Mouse (Mus musculus): ENCODE measurements around the gene Gm4513. TPM values are rescaled to one million over a fixed set of nuclear protein-coding genes. Genes with fewer than 3 reads are reported as not detected.
"Not testable (repeated sequence)": the region's sequence is repeated elsewhere in the genome, so short reads cannot be mapped to it uniquely, and the experiment has no call there.

Gene Gm4513
- total RNA-seq (2021) = not detected

GRCm38 (mm10) chr7:20598921-20599320, at the start of gene Gm4513:
Gene Gm4513 (minus strand): TSS chr7:20599021.
- intact Hi-C loops (cut with DNase I) = not testable (repeated sequence)

GRCm38 (mm10) chr7:20576141-20576540, 22.7 kb downstream of the Gm4513 start, which contains the start of gene Gm4141:
Gene Gm4141 (minus strand): TSS chr7:20576241.
- intact Hi-C loops (cut with DNase I) = not testable (repeated sequence)

More at GRCm38 (mm10) chr7:20598921-20599320, at the start of gene Gm4513:
- DNase-seq = not testable (repeated sequence)

GRCm38 (mm10) chr7:20545657-20546056, 53.2 kb downstream of the Gm4513 start, which contains the start of gene Gm5726:
Gene Gm5726 (minus strand): TSS chr7:20545757.
- intact Hi-C loops (cut with DNase I); DNase-seq: not testable (repeated sequence)

More at GRCm38 (mm10) chr7:20576141-20576540, 22.7 kb downstream of the Gm4513 start, which contains the start of gene Gm4141:
- not testable (repeated sequence) for DNase-seq

Other genes starting within 250 kb of the Gm4513 start
- gene Gm5728, start 223.6 kb downstream of the Gm4513 start, total RNA-seq (2021) = not detected
- not detected for gene Vmn1r100, start 181.1 kb downstream of the Gm4513 start, total RNA-seq (2021)
- gene Vmn1r101, start 156.4 kb downstream of the Gm4513 start, total RNA-seq (2021) = not detected
- gene Gm10670, start 124.1 kb downstream of the Gm4513 start, total RNA-seq (2021) = not detected
- not detected for gene Vmn1r103, start 88.5 kb downstream of the Gm4513 start, total RNA-seq (2021)
- gene Vmn1r104, start 65.2 kb downstream of the Gm4513 start, total RNA-seq (2021) = not detected
- gene Gm5726, start 53.3 kb downstream of the Gm4513 start, total RNA-seq (2021) = not detected
- gene Gm4141, start 22.8 kb downstream of the Gm4513 start, total RNA-seq (2021) = not detected
- not detected for gene Vmn1r107, start 69.9 kb upstream of the Gm4513 start, total RNA-seq (2021)
- not detected for gene Vmn1r111, start 104.2 kb upstream of the Gm4513 start, total RNA-seq (2021)
- gene Gm10668, start 131.6 kb upstream of the Gm4513 start, total RNA-seq (2021) = not detected
- not detected for gene Vmn1r112, start 172.2 kb upstream of the Gm4513 start, total RNA-seq (2021)
- not detected for gene Vmn1r113, start 188.3 kb upstream of the Gm4513 start, total RNA-seq (2021)
- not detected for gene Vmn1r114, start 213.2 kb upstream of the Gm4513 start, total RNA-seq (2021)
- gene Vmn1r115, start 246.0 kb upstream of the Gm4513 start, total RNA-seq (2021) = not detected